7 mouse cellular contexts compared by ENCODE assay signal in the genomic region with DNA sequence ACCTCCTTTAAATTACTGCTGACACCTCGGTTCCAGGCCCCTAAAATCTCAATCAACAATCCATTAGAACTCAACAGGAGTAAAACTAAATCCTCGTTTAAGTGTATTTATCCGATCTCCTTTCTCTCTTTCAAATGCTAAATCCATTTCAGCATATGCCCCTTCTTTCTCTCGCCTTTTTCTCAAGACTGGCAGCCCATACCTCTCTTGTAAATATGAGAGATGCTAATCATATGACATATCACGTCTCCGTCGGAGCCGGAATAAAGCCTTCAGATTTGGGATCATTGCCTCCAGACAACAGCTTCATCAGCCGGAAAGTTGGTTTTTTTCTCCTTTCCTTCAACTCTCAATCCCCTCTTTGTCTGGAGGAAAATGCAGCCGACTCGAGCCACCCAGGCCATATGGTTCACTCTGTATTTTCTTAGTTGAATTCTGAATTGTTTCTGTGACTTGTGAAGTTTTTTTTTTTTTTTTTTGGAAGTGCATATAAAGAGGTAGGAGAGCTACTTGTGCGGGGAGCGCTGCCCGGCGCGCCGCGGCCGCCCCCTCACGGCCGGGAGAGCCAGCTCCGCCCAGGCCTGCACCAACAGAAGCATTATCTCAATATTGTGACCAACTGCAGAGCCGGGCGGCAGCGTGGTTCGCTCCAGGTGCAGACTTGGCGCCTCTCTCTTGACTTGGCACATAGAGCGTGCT. TPM values are rescaled to one million over a fixed set of nuclear protein-coding genes. Genes with fewer than 3 reads are reported as not detected.
DNase-seq lines count a peak whose midpoint lies in the region; ATAC-seq and TF ChIP-seq lines count a peak whose summit lies in the region.

No protein-coding gene starts in this region.

- peaks cover 25% of the 10 kb centered on the region for H3K4me1 ChIP-seq in E14TG2a.4 (replicated peaks; ENCODE audit: low read depth, low read length)
- H3K4me1 ChIP-seq in forebrain, embryonic 16.5 days (replicated peaks; ENCODE audit: control insufficient read depth, insufficient read depth, low read length): peaks cover 33% of the 10 kb centered on the region
- H3K4me1 ChIP-seq in limb, embryonic 13.5 days: peaks cover 23% of the 10 kb centered on the region; the same call in 1 of the 2 replicates
- H3K4me1 ChIP-seq in neural tube, embryonic 13.5 days (replicated peaks): peaks cover 30% of the 10 kb centered on the region

- no peaks in the 10 kb centered on the region for H3K9me3 ChIP-seq in E14TG2a.4 (ENCODE audit: low read length)
- H3K9me3 ChIP-seq in forebrain, embryonic 16.5 days (ENCODE audit: control insufficient read depth, low read length): no peaks in the 10 kb centered on the region
- no peaks in the 10 kb centered on the region for H3K9me3 ChIP-seq in limb, embryonic 13.5 days
- H3K9me3 ChIP-seq in neural tube, embryonic 13.5 days: no peaks in the 10 kb centered on the region

- ATAC-seq in forebrain, embryonic 16.5 days: peak; percentile 74
- ATAC-seq in limb, embryonic 13.5 days (ENCODE audit: low FRiP score, low read depth): no peak
- ATAC-seq in neural tube, embryonic 13.5 days (ENCODE audit: low read depth): peak; percentile 48; the same call in 1 of the 2 replicates

- H3K4me3 ChIP-seq in E14TG2a.4 (replicated peaks; ENCODE audit: low read length): peak overlapping the region; percentile 59
- H3K4me3 ChIP-seq in forebrain, embryonic 16.5 days (replicated peaks; ENCODE audit: low read length): peak overlapping the region; percentile 45
- peak overlapping the region; percentile 44 for H3K4me3 ChIP-seq in limb, embryonic 13.5 days
- peak overlapping the region; percentile 36 for H3K4me3 ChIP-seq in neural tube, embryonic 13.5 days

- peaks cover 72% of the 10 kb centered on the region for H3K27me3 ChIP-seq in E14TG2a.4 (ENCODE audit: insufficient read depth, low read length)
- peaks cover 17% of the 10 kb centered on the region for H3K27me3 ChIP-seq in forebrain, embryonic 16.5 days (replicated peaks; ENCODE audit: control insufficient read depth, insufficient read depth, low read length)
- peaks cover 75% of the 10 kb centered on the region for H3K27me3 ChIP-seq in limb, embryonic 13.5 days
- H3K27me3 ChIP-seq in neural tube, embryonic 13.5 days: peaks cover 82% of the 10 kb centered on the region

- WGBS in forebrain, embryonic 16.5 days: under 1% methylated on average over 28 of the region's 28 CpGs
- under 1% methylated on average over 28 of the region's 28 CpGs for WGBS in limb, embryonic 13.5 days
- WGBS in neural tube, embryonic 13.5 days: under 1% methylated on average over 28 of the region's 28 CpGs

- DNase-seq in MEL-GATA-1-ER (ENCODE audit: extremely low read depth, low read depth): peak; percentile 58
- DNase-seq in testis, postnatal 14 days (ENCODE audit: low spot score): no peak
- DNase-seq in cerebellum, adult 18-20 months: no peak

- peak overlapping the region; percentile 89 for H3K27ac ChIP-seq in forebrain, embryonic 16.5 days (ENCODE audit: low read length)
- H3K27ac ChIP-seq in limb, embryonic 13.5 days: no peak overlapping the region
- H3K27ac ChIP-seq in neural tube, embryonic 13.5 days (replicated peaks): no peak overlapping the region

- H3K4me2 ChIP-seq in forebrain, embryonic 16.5 days (ENCODE audit: low read length): peak overlapping the region; percentile 56
- H3K4me2 ChIP-seq in limb, embryonic 13.5 days (replicated peaks): peak overlapping the region; percentile 70
- H3K4me2 ChIP-seq in neural tube, embryonic 13.5 days: peak overlapping the region; percentile 57

- H3K9ac ChIP-seq in forebrain, embryonic 16.5 days (replicated peaks; ENCODE audit: low read depth, low read length): peak overlapping the region; percentile 51; the same call in 1 of the 2 replicates
- peak overlapping the region; percentile 31; the same call in 1 of the 2 replicates for H3K9ac ChIP-seq in limb, embryonic 13.5 days
- no peak overlapping the region for H3K9ac ChIP-seq in neural tube, embryonic 13.5 days

- no peaks in the 10 kb centered on the region for H3K36me3 ChIP-seq in E14TG2a.4 (ENCODE audit: insufficient read depth, low read length)
- H3K36me3 ChIP-seq in forebrain, embryonic 16.5 days (ENCODE audit: control insufficient read depth, insufficient read depth): no peaks in the 10 kb centered on the region
- H3K36me3 ChIP-seq in limb, embryonic 13.5 days: no peaks in the 10 kb centered on the region
- no peaks in the 10 kb centered on the region for H3K36me3 ChIP-seq in neural tube, embryonic 13.5 days

- no peak for TF ChIP-seq CTCF in E14TG2a.4 (conservative IDR thresholded peaks at IDR 0.05; ENCODE audit: low read length)

RNA-seq across cellular contexts. Expression of gene Neurog2, which starts 7.1 kb away (rescaled TPM):
- 53.3 and 71.3 TPM in 2 replicates for polyA plus RNA-seq in forebrain, embryonic 16.5 days (2015; fragmentation: Nextera tagmentation; extraction: Ambion mirVana)
- 0.08 TPM in 1 of 2 replicates, not detected in the other for polyA plus RNA-seq in limb, embryonic 13.5 days (2015; fragmentation: Nextera tagmentation; extraction: Ambion mirVana)
- polyA plus RNA-seq in neural tube, embryonic 13.5 days (2015; fragmentation: Nextera tagmentation; extraction: Ambion mirVana): 10.1 and 13.6 TPM in 2 replicates

Comparison
In these comparisons a context has a peak if more than half of its experiments do, and no peak if none do; other contexts are left out.
1. RNA of gene Neurog2, which starts 7.1 kb away (polyA plus RNA-seq): 53.3 to 71.3 TPM in forebrain, embryonic 16.5 days and 10.1 to 13.6 TPM in neural tube, embryonic 13.5 days; 0.08 TPM in limb, embryonic 13.5 days; every median in the first group is over 10 times any median in the second.
2. Peak in every context shown above with its lines, with median percentiles within 50 percentile points of each other: H3K4me3 ChIP-seq and H3K4me2 ChIP-seq.